Mouse (Mus musculus): ENCODE data around the gene Pde4c.

Gene Pde4c

DNA sequence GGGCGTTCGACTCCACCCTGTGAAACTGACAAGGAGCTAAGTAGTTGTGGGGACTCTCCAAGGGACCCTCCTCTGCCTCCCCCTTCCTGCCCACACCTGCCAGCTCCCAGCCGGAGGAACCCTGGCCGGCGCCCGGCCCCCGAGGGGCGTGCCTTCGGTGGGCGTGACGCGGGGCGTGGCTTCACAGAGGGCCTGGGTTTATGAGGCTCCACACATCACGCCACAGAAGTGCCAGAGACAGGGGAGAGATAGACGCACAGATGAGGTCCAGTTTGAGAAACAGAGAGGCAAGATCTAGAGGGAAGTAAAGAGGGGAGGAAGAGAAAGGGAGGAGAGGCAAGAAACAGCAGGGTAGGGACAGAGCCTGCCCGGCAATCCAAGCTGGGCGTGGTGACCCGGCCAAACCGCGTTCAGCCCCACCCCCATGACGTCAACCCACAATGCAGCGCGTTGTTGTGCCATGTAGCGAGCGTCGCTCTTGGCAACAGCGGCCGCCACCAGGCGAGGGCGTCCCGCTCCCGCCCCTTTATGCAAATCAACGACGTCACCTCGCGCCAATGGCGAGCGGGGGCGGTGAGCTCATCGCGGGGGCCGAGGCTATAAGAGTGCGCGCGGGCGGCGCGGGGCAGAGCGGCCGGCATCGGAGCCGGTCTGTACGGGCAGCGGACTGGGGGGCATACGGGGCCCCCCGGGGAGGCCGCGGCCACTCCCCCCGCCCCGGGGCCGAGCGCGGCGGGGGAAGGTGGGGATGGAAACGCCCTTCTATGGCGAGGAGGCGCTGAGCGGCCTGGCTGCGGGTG, 25.0 kb upstream of the Pde4c start, which contains the start of gene Jund:
Gene Jund, plus strand, starts transcription at position 640 of the 800 bp plus-strand sequence.
- DNase-seq: peak; percentile 99

DNA sequence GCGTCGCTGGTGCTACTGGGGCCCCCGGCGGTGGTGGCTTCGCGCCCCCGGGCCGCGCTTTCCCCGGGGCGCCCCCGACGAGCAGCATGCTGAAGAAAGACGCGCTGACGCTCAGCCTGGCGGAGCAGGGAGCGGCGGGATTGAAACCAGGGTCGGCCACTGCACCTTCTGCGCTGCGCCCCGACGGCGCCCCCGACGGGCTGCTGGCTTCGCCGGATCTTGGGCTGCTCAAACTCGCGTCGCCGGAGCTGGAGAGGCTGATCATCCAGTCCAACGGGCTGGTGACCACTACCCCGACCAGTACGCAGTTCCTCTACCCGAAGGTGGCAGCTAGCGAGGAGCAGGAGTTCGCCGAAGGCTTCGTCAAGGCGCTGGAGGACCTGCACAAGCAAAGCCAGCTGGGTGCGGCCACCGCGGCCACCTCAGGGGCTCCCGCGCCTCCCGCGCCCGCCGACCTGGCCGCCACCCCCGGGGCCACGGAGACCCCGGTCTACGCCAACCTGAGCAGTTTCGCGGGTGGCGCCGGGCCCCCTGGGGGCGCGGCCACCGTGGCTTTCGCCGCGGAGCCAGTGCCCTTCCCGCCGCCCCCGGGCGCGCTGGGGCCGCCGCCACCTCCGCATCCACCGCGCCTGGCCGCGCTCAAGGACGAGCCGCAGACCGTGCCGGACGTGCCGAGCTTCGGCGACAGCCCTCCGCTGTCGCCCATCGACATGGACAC, 24.2 kb upstream of the Pde4c start:
- DNase-seq: peak; percentile 61

- peak; percentile 82 for DNase-seq
These were observed 23.5 kb upstream of the Pde4c start for GRCm38 (mm10) chr8:70699834-70700554.

GRCm38 (mm10) chr8:70700555-70700922, 23.0 kb upstream of the Pde4c start:
- peak; percentile 91 for DNase-seq

- DNase-seq: peak; percentile 40
These were observed 22.2 kb upstream of the Pde4c start for GRCm38 (mm10) chr8:70701048-70701981.

DNA sequence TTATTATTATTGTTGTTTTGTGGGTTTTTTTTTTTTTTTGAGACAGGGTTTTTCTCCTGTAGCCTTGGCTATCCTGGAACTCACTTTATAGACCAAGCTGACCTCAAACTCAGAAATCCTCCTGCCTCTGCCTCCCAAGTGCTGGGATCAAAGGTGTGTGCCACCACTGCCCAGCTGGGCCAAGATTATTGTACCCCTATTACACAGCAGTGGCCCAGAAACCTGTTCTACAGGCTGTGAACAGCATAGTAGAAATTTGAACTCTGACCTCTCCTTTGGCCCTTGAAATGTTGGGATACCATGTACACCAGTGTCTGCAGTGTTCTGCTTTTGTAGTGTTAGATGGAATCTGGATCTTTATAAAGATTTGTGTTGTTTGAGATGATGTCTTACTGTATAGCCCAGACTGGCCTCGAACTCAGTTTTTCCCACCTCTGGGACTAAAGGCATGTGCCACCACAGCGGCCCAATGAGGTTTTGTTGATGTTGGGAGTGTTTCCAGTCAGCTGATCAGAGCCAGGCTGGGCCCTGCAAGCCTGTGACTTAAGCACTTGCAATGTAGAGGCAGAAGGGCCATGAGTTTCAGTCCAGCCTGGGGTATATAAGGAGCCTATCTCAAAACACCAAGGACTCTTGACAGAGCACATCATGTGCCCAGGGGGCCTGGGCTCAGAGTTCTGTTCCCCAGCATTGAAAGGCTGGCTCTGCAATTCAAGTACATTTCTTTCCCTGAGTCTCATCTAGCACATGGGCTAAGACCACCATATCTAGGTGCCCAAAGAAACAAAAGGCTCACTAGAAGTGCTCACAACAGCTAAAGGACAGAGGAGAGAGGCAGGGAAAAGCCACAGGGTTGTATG, 21.3 kb upstream of the Pde4c start:
- no peak for DNase-seq

DNA sequence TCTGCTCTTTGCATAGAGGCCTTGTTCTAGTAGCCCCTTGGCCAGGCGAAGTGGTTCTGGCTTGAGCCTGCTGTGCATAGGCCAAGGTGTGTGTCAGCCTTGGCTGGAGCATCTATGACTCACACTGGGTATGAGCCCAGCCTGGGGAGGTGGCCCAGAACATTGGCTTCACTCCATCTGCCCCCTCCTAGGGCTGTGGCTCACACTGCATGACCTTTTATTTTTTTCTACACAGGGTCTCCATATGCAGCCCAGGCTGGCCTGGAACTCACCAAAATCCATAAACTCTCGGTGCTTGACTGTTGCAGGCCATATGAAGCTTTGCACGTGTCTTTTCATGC, 20.7 kb upstream of the Pde4c start:
- peak; percentile 44 for DNase-seq

- no peak for DNase-seq
These were observed 20.2 kb upstream of the Pde4c start, which contains the start of gene Iqcn for GRCm38 (mm10) chr8:70703287-70703686. TSS of gene Iqcn (plus strand) at chr8:70703457.

- no peak for DNase-seq
These were observed 15.2 kb upstream of the Pde4c start for GRCm38 (mm10) chr8:70708281-70708680.

- DNase-seq: no peak
These were observed 13.7 kb upstream of the Pde4c start for GRCm38 (mm10) chr8:70709794-70710193.

DNA sequence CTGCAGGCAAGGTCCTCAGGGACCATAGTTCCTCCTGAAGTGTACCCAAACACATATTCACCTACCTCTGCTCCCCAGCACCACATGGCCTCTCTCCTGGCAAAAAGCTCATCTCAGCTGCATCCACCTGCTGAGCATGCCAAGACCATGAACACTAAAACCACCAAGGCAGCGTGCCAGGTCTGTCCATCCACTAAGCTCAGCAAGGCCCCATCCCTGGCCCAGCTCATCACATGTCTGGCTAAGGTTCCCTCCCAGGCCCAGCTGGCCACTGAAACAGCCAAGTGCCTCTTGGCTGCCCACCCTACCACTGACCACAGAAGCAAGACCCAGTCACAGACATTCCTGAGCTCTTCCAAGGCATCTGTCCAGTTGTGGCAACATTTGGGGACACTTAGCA, 13.2 kb upstream of the Pde4c start:
- DNase-seq: no peak

DNA sequence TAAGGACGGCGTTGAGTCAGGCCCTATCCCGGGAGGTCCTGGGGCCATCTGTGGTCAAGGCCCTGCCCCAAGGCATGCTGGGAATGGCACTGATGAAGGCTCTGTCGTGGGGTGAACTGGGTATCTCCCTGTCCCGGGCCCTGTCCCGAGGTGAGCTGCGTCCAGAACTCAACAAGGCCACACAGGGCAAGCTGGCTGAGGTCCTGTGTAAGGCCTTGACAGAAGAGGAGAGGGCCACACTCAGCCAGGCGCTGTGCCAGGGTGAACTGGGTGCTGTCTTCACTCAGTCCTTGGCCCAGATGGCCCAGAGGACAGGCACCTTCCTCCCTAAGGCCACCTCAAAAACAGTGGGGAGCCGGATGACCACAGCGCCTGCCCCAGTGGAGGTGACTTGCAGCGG, 12.5 kb upstream of the Pde4c start:
- no peak for DNase-seq

DNA sequence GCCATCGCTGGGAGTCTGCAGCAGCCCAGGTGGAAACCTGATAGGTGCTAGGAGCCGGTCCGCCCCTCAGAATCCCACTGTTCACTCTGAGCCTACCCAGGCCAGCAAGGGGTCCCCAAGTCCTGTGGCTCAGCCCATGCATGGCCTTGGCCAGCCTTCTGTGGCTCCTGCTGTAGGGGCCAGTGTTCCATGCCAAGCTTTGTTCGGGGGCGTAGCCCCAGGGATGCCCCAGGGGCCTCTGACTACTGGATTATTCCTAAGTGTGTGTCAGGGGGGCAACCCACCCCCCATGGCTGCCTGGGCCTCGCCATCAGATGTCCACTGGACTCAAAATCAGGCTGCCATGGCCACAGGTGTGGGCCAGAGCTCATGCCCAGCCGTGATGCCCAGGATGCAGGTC, 9.5 kb upstream of the Pde4c start:
- DNase-seq: no peak

GRCm38 (mm10) chr8:70715086-70715485, 8.4 kb upstream of the Pde4c start:
- DNase-seq: no peak

- DNase-seq: no peak
These were observed 6.8 kb upstream of the Pde4c start for GRCm38 (mm10) chr8:70716521-70717400.

DNA sequence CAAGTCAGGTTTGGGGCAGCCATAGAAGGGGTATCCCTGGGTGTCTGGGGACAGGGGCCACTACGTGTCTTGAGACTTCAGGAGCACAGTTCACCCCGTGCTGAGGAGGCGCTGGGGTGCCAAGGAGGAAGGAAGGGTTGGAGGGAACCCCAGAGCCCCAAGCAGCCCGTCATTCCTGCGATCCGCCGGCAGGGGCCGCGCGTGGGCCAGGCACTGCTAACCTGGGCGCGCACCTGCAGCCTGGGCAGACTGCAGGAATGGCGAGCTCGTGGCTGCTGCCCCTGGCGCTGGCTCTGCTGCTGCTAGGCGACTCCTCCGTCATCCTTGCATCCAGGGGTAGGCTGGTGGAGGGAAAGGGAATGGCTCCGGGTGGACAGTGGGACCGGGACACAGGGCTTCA, 5.2 kb upstream of the Pde4c start, which contains the start of gene Gm3336:
Gene Gm3336, plus strand, starts transcription at position 247 of the 400 bp plus-strand sequence.
- DNase-seq: peak; percentile 69

GRCm38 (mm10) chr8:70719796-70720270, 3.7 kb upstream of the Pde4c start:
- peak; percentile 54 for DNase-seq

- peak; percentile 72 for DNase-seq
These were observed 2.8 kb upstream of the Pde4c start for GRCm38 (mm10) chr8:70720739-70721138.

- no peak for DNase-seq
These were observed 1.9 kb upstream of the Pde4c start for GRCm38 (mm10) chr8:70721601-70722000.

DNA sequence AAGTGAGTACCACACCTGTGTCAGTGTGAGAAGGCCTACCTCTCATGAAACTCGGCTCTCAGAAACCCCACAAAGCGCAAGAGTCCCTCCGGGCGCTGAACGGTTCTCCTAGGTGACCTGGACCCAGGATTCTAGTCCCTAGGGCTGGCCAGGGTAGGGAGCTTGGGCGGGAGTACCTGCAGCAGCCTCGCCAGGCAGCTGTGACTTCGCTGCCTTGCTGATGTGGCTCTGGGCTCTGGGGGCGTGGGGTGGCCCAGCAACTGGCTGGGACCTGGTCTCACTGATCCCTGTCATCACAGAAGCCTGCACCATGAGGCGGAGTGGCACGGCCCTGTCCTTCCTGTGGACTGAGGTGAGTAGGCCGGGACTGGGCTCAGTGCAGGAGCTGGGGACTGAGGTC, 696 bp downstream of the Pde4c start:
- DNase-seq: no peak
